Mouse (Mus musculus) ES-Bruce4 (cell line): ENCODE data around the gene Ccdc190. TPM values are rescaled to one million over a fixed set of nuclear protein-coding genes. Genes with fewer than 3 reads are reported as not detected.

Experiments
- H3K27ac ChIP-seq: 2 replicates; pipeline ENCODE4 v1.5.1; 2012; ENCODE audit warnings: low read length, inconsistent platforms; ENCODE audit not compliant: insufficient read depth
- H3K27me3 ChIP-seq: 2 replicates; pipeline ENCODE4 v1.6.1; 2012; ENCODE audit warnings: mild to moderate bottlenecking, low read length, inconsistent platforms; ENCODE audit not compliant: control insufficient read depth, poor library complexity, insufficient read depth, severe bottlenecking
- H3K36me3 ChIP-seq: 2 replicates; pipeline ENCODE4 v1.6.1; 2012; ENCODE audit warnings: inconsistent platforms, mild to moderate bottlenecking, low read length, moderate library complexity; ENCODE audit not compliant: control insufficient read depth, poor library complexity, insufficient read depth, severe bottlenecking
- H3K4me1 ChIP-seq: one replicate; pipeline ENCODE4 v1.8.1; 2011; ENCODE audit warnings: low read length; ENCODE audit not compliant: control insufficient read depth, insufficient read depth
- H3K4me3 ChIP-seq: 2 replicates; pipeline ENCODE4 v1.5.1; 2011; ENCODE audit warnings: low read depth, mild to moderate bottlenecking, low read length
- H3K9ac ChIP-seq: 2 replicates; pipeline ENCODE4 v1.6.1; 2012; ENCODE audit warnings: low read depth, mild to moderate bottlenecking, inconsistent platforms; ENCODE audit not compliant: poor library complexity, severe bottlenecking
- H3K9me3 ChIP-seq: replicated peaks from 2 replicates; pipeline ENCODE4 v1.6.1; 2012; ENCODE audit warnings: mild to moderate bottlenecking, low read length, inconsistent platforms; ENCODE audit not compliant: control insufficient read depth, poor library complexity, insufficient read depth, severe bottlenecking
- CTCF ChIP-seq: IDR thresholded peaks from one replicate; pipeline ENCODE4 v1.8.1; 2011; ENCODE audit warnings: low read depth, low read length
- EP300 ChIP-seq: IDR thresholded peaks from 2 replicates; pipeline ENCODE4 v1.6.1; 2011; ENCODE audit warnings: low read depth, low read length; ENCODE audit not compliant: insufficient read depth
- POLR2A ChIP-seq: IDR thresholded peaks from one replicate; pipeline ENCODE4 v1.8.1; 2011; ENCODE audit warnings: low read length; ENCODE audit not compliant: insufficient read depth
- polyA plus RNA-seq: library from polyadenylated mRNA; stranded (reverse); fragments of >200 nt; gene quantifications from 2 replicates; pipeline ENCODE4 v1.2.4, GENCODE M21; 2011; ENCODE audit warnings: low read depth; ENCODE audit not compliant: missing spikeins, insufficient read depth, insufficient read length

Ccdc190 gene
- polyA plus RNA-seq, 1 experiment, result not detected

DNA sequence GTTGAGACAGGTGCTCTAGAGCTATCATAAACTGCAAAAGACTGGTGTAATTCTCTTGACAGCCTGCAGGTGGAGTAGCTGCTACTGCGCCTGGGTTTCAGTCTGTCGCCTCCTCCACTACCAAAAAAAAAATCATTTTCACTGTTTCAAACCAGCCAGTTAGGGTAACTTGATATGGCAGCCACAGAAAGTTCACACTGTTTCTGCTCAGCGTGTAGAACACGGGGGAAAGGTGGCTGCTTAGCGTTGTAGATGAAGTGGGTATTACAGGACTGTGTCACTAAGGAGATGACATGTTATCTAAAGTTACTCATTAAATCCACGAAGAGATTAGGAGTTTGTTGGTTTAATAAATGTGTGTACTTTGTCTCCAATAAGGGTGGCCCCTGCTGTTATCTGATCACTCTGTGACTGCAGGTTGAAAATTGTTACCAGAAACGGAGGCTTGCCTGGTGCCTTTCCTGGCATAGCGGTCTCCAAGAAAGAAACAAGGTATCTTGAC is 6.7 kb upstream of the Ccdc190 start:
- Histone ChIP-seq H3K9ac (no peak overlapping the region), H3K27me3 (no peaks in the 10 kb centered on the region), H3K4me1 (no peaks in the 10 kb centered on the region), H3K27ac (no peak overlapping the region), H3K4me3 (no peak overlapping the region), H3K9me3 (no peaks in the 10 kb centered on the region), H3K36me3 (no peaks in the 10 kb centered on the region)
- TF ChIP-seq CTCF (peak; percentile 46), POLR2A (no peak)

DNA sequence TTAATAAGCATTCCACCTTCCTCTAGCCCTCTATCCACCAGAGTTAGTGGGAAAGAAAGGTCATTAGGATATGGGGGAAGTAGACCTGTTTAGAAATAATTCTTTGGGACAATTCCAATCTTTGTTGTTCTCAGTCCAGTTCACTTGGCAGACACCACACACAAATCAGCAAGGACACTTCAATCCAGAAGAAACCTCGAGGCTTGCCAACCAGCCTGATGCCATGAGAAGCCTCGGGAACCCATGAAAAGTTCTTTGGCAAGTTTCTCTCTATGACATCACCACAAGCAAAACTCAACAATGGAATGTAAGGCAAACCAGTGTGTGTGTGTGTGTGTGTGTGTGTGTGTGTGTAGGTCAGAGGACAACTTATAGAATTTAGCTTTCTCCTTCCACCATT is 3.9 kb upstream of the Ccdc190 start:
- Histone ChIP-seq H3K27ac (no peak overlapping the region), H3K9ac (no peak overlapping the region), H3K4me1 (peaks cover 1% of the 10 kb centered on the region), H3K4me3 (no peak overlapping the region), H3K9me3 (no peaks in the 10 kb centered on the region), H3K36me3 (no peaks in the 10 kb centered on the region), H3K27me3 (no peaks in the 10 kb centered on the region)
- TF ChIP-seq EP300 (no peak), POLR2A (no peak), CTCF (no peak)

DNA sequence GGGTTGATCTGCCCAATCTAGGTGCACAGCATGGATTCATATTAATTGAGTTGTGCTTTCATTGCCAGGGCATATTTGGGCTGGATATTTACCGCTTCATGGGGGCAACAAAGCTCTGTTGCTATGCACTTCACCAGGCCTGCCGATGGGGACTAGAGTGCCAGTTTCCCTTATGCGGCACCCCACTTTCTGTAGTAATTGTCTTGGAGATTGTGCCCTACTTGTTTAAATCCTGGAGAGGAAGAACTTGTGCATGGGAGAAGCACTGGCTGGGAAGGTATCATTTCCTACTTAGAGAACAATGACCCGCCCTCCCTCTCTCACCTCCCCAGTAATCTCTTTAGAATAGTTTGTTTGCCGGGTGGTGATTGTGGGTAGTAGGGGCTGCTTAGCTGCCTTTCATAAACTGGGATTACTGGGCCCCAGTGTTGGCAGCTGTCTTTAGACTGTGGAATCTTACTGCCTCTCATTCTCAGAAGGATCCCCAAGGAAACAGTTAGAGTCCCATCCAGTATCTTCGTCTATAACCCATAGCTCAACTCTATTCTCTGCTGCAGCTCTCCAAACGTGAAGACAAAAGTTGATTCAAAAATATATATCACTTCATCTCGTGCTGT is 587 bp upstream of the Ccdc190 start:
- Histone ChIP-seq H3K9me3 (no peaks in the 10 kb centered on the region), H3K36me3 (no peaks in the 10 kb centered on the region), H3K27me3 (no peaks in the 10 kb centered on the region), H3K27ac (no peak overlapping the region), H3K4me1 (peaks cover 1% of the 10 kb centered on the region), H3K9ac (no peak overlapping the region), H3K4me3 (no peak overlapping the region)
- TF ChIP-seq EP300 (no peak), POLR2A (no peak)

DNA sequence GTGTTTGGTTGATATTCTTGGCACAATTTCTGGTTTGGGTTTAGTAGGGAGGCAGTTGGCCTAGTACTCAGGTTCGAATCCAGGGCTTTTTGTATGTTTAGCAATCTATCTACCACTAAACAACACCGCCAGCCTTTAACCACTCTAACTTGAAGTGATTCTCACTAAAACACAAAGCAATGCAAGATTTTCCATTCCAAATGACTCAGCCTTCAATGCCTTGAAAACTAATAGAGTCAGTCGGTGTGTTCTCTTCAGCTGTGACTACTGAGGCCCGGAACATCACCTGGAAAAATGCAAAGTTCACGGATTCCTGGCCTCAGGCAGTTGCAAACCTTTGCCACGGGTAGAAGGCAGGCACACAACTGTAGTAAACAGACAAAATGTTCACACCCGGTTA is 3.2 kb downstream of the Ccdc190 start:
- Histone ChIP-seq H3K27me3 (no peaks in the 10 kb centered on the region), H3K36me3 (no peaks in the 10 kb centered on the region), H3K4me3 (no peak overlapping the region), H3K9ac (no peak overlapping the region), H3K9me3 (no peaks in the 10 kb centered on the region), H3K27ac (no peak overlapping the region), H3K4me1 (peaks cover 1% of the 10 kb centered on the region)
- TF ChIP-seq POLR2A (no peak), CTCF (no peak), EP300 (no peak)

DNA sequence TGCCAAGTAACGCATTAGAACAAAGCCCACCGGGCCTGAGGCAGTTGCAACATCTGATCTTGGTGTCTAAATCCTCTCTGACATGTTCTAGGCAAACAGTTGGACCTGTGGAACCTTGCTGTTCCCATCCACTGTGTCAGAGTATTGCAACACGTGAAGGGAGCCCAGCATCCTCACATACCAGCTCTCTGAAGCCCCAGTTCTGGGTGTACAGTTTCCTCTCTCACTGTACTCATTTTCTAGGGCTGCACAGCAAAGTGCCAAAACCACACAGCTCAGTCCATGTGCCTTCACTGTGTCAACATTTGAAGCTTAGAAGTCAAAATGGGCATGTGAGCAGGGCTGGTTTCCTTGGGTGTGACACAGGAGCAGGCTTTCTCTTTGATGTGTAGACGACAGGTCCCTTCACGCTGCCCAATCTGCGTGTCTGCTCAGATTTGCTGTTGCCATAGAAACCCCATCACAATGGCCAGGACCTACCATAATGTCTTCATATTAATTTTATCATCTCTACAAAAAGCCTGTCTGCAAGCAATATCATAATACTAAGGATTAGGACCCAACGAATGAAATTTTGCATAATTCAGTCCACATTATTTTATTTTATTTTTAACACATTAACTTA is 3.8 kb downstream of the Ccdc190 start:
- Histone ChIP-seq H3K9me3 (no peaks in the 10 kb centered on the region), H3K9ac (no peak overlapping the region), H3K36me3 (no peaks in the 10 kb centered on the region), H3K4me1 (no peaks in the 10 kb centered on the region), H3K4me3 (no peak overlapping the region), H3K27ac (no peak overlapping the region), H3K27me3 (no peaks in the 10 kb centered on the region)
- TF ChIP-seq EP300, result no peak
- no peak for TF ChIP-seq CTCF
- TF ChIP-seq POLR2A, result no peak

DNA sequence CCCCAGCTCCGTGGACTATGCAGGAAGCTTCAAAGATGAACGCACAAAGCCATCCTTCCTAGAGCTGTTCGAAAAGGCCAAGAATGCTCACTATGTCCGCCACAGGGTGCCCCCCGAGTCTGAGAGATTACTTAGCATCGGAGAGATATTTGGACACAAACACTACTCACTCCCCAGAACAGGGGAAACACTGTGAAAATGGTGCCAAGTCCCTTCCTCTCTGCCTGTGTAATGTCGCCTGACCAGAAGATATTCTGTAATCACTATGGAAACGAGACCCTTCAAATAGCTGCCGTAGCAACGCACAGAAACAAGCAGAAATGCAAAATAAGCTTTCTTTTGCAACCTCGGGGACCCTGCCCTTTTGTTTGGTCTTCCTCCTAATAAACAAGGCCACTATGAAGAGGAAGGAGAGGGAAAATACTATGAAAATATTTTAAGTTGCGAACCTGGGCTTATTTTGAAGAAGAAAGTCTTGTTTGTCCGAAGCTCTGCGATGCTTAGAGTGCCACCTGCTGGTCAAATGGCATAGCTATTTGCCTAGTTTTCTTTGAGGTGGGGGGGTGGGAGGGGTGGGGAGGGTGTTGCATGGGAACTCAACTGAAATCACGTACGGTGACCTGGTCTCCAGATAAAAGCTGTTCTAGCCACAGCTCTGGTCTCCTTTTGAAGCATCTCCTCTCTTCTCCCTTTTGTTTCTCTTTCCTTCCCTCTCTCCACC is 5.7 kb downstream of the Ccdc190 start:
- H3K27ac ChIP-seq, result no peak overlapping the region
- H3K9me3 ChIP-seq, result no peaks in the 10 kb centered on the region
- TF ChIP-seq POLR2A, result no peak
- peak; percentile 7 for TF ChIP-seq CTCF
- no peak for TF ChIP-seq EP300
- H3K4me1 ChIP-seq, result no peaks in the 10 kb centered on the region
- no peaks in the 10 kb centered on the region for H3K27me3 ChIP-seq
- H3K4me3 ChIP-seq, result no peak overlapping the region
- no peak overlapping the region for H3K9ac ChIP-seq
- no peaks in the 10 kb centered on the region for H3K36me3 ChIP-seq
